Comparison of ENCODE assay signal across 8 mouse cellular contexts in the genomic region with DNA sequence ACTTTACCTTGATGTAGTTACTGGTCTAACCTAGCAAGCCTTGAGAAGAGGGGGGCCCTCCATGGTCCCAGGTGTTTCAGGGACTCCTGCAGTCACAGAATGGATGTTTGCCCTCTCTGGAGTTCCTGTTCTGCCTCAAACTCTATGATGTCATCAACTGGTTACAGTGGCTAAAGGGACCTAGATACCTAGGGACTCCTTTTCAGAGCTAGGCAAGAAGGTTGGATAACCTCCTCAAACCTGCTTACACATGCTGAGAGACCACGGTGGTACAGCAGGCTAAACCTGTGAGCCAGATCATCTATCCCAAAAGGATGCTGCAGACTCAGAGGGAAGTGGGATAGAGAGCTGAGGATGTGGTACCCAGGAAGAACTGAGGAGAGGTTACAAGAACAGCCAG. TPM values are rescaled to one million over a fixed set of nuclear protein-coding genes. Genes with fewer than 3 reads are reported as not detected.
DNase-seq lines count a peak whose midpoint lies in the region; ATAC-seq and TF ChIP-seq lines count a peak whose summit lies in the region.

A gene (minus strand): TSS at position 101 of the 400 bp plus-strand sequence.

- H3K4me2 ChIP-seq in forebrain, embryonic 13.5 days: no peak within 1 kb of the TSS
- no peak within 1 kb of the TSS for H3K4me2 ChIP-seq in hindbrain, embryonic 16.5 days (ENCODE audit: low read length)

- no peak within 1 kb of the TSS for H3K9ac ChIP-seq in forebrain, embryonic 13.5 days
- H3K9ac ChIP-seq in hindbrain, embryonic 16.5 days (ENCODE audit: low read depth, low read length): no peak within 1 kb of the TSS

- H3K4me3 ChIP-seq in G1E (ENCODE audit: low read depth, low read length): no peak within 1 kb of the TSS
- no peak within 1 kb of the TSS for H3K4me3 ChIP-seq in forebrain, embryonic 13.5 days
- no peak within 1 kb of the TSS for H3K4me3 ChIP-seq in hindbrain, embryonic 16.5 days (ENCODE audit: low read length)

- H3K27ac ChIP-seq in forebrain, embryonic 13.5 days: no peak within 1 kb of the TSS
- no peak within 1 kb of the TSS for H3K27ac ChIP-seq in hindbrain, embryonic 16.5 days (ENCODE audit: low read depth, low read length)

- H3K9me3 ChIP-seq in G1E (replicated peaks): no peaks in the 10 kb centered on the region
- no peaks in the 10 kb centered on the region for H3K9me3 ChIP-seq in forebrain, embryonic 13.5 days (replicated peaks)
- no peaks in the 10 kb centered on the region for H3K9me3 ChIP-seq in hindbrain, embryonic 16.5 days (ENCODE audit: control insufficient read depth, low read length)

- DNase-seq in gastrocnemius, postnatal 10 days: no peak
- DNase-seq in gastrocnemius, postnatal 25 days: no peak
- no peak for DNase-seq in G1E (ENCODE audit: low spot score)
- DNase-seq in embryo, embryonic 10 days (ENCODE audit: low spot score): no peak
- no peak for DNase-seq in urinary bladder, adult 18-20 months (ENCODE audit: low spot score in 2 of 2)

- H3K4me1 ChIP-seq in G1E (ENCODE audit: insufficient read depth, low read depth, low read length): no peaks in the 10 kb centered on the region
- no peaks in the 10 kb centered on the region for H3K4me1 ChIP-seq in forebrain, embryonic 13.5 days
- H3K4me1 ChIP-seq in hindbrain, embryonic 16.5 days (ENCODE audit: control insufficient read depth, insufficient read depth, low read depth, low read length): no peaks in the 10 kb centered on the region

- no peak for ATAC-seq in G1E (ENCODE audit: extremely low read depth, insufficient number of reproducible peaks, low FRiP score, poor library complexity, severe bottlenecking)
- ATAC-seq in forebrain, embryonic 13.5 days: no peak
- no peak for ATAC-seq in hindbrain, embryonic 16.5 days
- ATAC-seq in megakaryocyte, adult 5-6 weeks (ENCODE audit: poor library complexity, severe bottlenecking): no peak

- H3K27me3 ChIP-seq in G1E (ENCODE audit: insufficient read depth, low read length): peaks cover 25% of the 10 kb centered on the region
- H3K27me3 ChIP-seq in forebrain, embryonic 13.5 days: no peaks in the 10 kb centered on the region; the same call in 1 of the 2 replicates
- H3K27me3 ChIP-seq in hindbrain, embryonic 16.5 days (replicated peaks; ENCODE audit: control insufficient read depth, insufficient read depth, low read length): no peaks in the 10 kb centered on the region

- TF ChIP-seq CTCF in G1E (IDR thresholded peaks at IDR 0.05; ENCODE audit: low read depth, low read length): no peak

- 86% methylated on average over 1 of the region's 1 CpGs for WGBS in forebrain, embryonic 13.5 days
- WGBS in hindbrain, embryonic 16.5 days: 79% methylated on average over 1 of the region's 1 CpGs

- H3K36me3 ChIP-seq in G1E (replicated peaks): no peaks in the 10 kb centered on the region
- no peaks in the 10 kb centered on the region for H3K36me3 ChIP-seq in forebrain, embryonic 13.5 days (ENCODE audit: poor library complexity, severe bottlenecking)
- no peaks in the 10 kb centered on the region for H3K36me3 ChIP-seq in hindbrain, embryonic 16.5 days (ENCODE audit: control insufficient read depth, insufficient read depth, low read length)

RNA-seq across cellular contexts. Expression of the gene that starts here (rescaled TPM):
- total RNA-seq in gastrocnemius, postnatal 10 days (2021): 10 to 100 TPM; 17.8 to 22.5 TPM
- 1 to 10 TPM; 7.1 to 8.5 TPM for total RNA-seq in gastrocnemius, postnatal 25 days (2021)
- 116 and 119 TPM in 2 replicates for total RNA-seq in G1E (2014; fragmentation: Nextera tagmentation)
- 205 and 245 TPM in 2 replicates for total RNA-seq in G1E (2017)
- 444 and 447 TPM in 2 replicates for polyA plus RNA-seq in G1E (2012)
- polyA plus RNA-seq in forebrain, embryonic 13.5 days (2015; fragmentation: Nextera tagmentation; extraction: Ambion mirVana): 39.5 and 46.8 TPM in 2 replicates
- polyA plus RNA-seq in hindbrain, embryonic 16.5 days (2015; fragmentation: Nextera tagmentation; extraction: Ambion mirVana): 161 and 164 TPM in 2 replicates
- 17.9 and 18.8 TPM in 2 replicates for total RNA-seq in megakaryocyte, adult 5-6 weeks (2015)
- 39.7 and 49.7 TPM in 2 replicates for total RNA-seq in megakaryocyte, adult 5-6 weeks (2017)
